Mouse (Mus musculus): ENCODE results near the gene Acyp2. TPM values are rescaled to one million over a fixed set of nuclear protein-coding genes. Genes with fewer than 3 reads are reported as not detected.

Gene Acyp2
- polyA plus RNA-seq, 1 experiment from 2014 or later: 40.0 TPM

DNA sequence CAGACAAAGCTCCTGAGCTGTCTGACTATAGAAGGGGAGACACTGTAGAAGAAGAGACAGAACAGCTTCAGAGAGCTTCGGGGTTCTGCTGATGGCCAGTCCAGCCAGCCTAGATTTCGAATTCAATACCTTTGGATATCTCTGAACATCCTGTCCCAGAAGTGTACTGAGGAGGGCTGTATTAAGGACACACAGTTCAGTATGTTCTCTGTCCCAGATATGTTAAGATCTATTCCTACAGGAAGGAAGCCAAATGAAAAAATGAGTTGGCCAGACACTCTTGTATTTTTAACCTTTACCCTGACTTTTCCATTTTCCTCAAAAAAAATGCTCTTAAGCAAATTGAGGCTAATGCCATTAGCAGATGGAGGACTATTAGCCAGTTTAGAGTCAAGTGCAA, 132.3 kb downstream of the Acyp2 start:
- no peak overlapping the region for H3K27ac ChIP-seq (ENCODE audit: low read depth, low read length)
- H3K9ac ChIP-seq (replicated peaks; ENCODE audit: low read depth, low read length): no peak overlapping the region
- no peaks in the 10 kb centered on the region for H3K4me1 ChIP-seq (ENCODE audit: control insufficient read depth, insufficient read depth, low read length)
- H3K9me3 ChIP-seq (ENCODE audit: control insufficient read depth, low read length): no peaks in the 10 kb centered on the region
- no peak overlapping the region for H3K4me2 ChIP-seq (ENCODE audit: low read depth, low read length)
- 89% methylated on average over 2 of the region's 2 CpGs for WGBS
- H3K36me3 ChIP-seq (ENCODE audit: control insufficient read depth, insufficient read depth, low read length): no peaks in the 10 kb centered on the region
- H3K27me3 ChIP-seq (ENCODE audit: control insufficient read depth, insufficient read depth, low read length): no peaks in the 10 kb centered on the region
- no peak overlapping the region for H3K4me3 ChIP-seq (ENCODE audit: low read depth, low read length)
- no peak for ATAC-seq (ENCODE audit: low read depth)

DNA sequence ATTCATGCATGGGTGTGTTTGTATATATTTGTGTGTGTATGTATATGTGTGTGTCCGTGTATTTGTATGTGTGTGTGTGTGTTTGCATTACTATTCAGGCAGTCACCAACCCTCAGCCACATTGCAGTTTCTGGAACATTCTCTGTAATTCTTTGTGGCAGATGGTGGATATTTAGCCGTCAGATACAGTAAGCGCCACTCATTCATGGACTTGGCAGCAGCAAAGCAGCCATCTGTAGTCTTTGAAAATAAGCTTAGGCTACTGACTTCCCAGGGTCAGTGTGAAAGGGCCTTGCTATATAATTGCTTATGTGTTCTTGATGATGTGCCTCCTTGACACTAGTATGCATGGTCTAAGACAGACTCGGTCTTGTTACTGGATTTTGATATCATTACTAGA, 141.2 kb downstream of the Acyp2 start:
- no peaks in the 10 kb centered on the region for H3K27me3 ChIP-seq (ENCODE audit: control insufficient read depth, insufficient read depth, low read length)
- ATAC-seq (ENCODE audit: low read depth): no peak
- 82% methylated on average over 4 of the region's 4 CpGs for WGBS
- H3K4me3 ChIP-seq (ENCODE audit: low read depth, low read length): no peak overlapping the region
- H3K36me3 ChIP-seq (ENCODE audit: control insufficient read depth, insufficient read depth, low read length): no peaks in the 10 kb centered on the region
- no peaks in the 10 kb centered on the region for H3K4me1 ChIP-seq (ENCODE audit: control insufficient read depth, insufficient read depth, low read length)
- H3K4me2 ChIP-seq (ENCODE audit: low read depth, low read length): no peak overlapping the region
- no peak overlapping the region for H3K9ac ChIP-seq (replicated peaks; ENCODE audit: low read depth, low read length)
- H3K27ac ChIP-seq (ENCODE audit: low read depth, low read length): no peak overlapping the region
- H3K9me3 ChIP-seq (ENCODE audit: control insufficient read depth, low read length): no peaks in the 10 kb centered on the region

DNA sequence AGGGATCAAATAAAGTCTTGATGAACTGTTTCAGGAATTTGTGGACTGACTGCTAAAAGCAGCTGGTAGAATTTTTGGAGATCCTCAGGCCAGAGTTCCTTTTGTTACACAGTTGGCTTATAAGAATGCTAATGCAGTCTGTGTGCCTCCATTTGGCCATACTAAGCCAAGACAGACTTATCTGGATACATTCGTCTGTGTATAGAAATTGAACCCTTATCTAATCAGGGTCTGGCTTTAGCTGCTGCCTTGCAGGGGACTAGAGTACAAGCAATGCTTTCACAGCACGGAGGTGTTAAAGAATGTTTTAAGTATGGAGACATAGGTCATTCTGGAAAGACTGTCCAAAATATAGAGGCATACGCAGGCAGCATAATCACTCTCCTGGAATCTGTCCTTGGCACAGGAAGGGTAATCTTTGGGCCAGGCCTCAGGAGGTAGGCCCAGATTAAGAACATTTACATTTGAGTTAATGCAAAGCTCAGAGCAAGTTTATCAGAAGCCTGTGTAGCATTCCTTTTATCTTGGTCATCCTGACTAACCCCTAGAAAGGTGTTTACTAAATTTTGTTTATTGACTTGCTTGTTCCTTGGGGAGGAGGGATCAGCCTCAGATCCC, 150.5 kb downstream of the Acyp2 start:
- no peak for ATAC-seq (ENCODE audit: low read depth)
- no peak overlapping the region for H3K9ac ChIP-seq (replicated peaks; ENCODE audit: low read depth, low read length)
- H3K4me2 ChIP-seq (ENCODE audit: low read depth, low read length): no peak overlapping the region
- no peaks in the 10 kb centered on the region for H3K4me1 ChIP-seq (ENCODE audit: control insufficient read depth, insufficient read depth, low read length)
- no peaks in the 10 kb centered on the region for H3K27me3 ChIP-seq (ENCODE audit: control insufficient read depth, insufficient read depth, low read length)
- no peak overlapping the region for H3K27ac ChIP-seq (ENCODE audit: low read depth, low read length)
- WGBS: 86% methylated on average over 3 of the region's 3 CpGs
- no peak overlapping the region for H3K4me3 ChIP-seq (ENCODE audit: low read depth, low read length)
- no peaks in the 10 kb centered on the region for H3K36me3 ChIP-seq (ENCODE audit: control insufficient read depth, insufficient read depth, low read length)
- no peaks in the 10 kb centered on the region for H3K9me3 ChIP-seq (ENCODE audit: control insufficient read depth, low read length)

- Histone ChIP-seq H3K4me3 (ENCODE audit: low read depth, low read length) (no peak overlapping the region), H3K36me3 (ENCODE audit: control insufficient read depth, insufficient read depth, low read length) (no peaks in the 10 kb centered on the region), H3K9ac (replicated peaks; ENCODE audit: low read depth, low read length) (no peak overlapping the region), H3K27ac (ENCODE audit: low read depth, low read length) (no peak overlapping the region), H3K9me3 (ENCODE audit: control insufficient read depth, low read length) (no peaks in the 10 kb centered on the region), H3K4me2 (ENCODE audit: low read depth, low read length) (no peak overlapping the region), H3K27me3 (ENCODE audit: control insufficient read depth, insufficient read depth, low read length) (no peaks in the 10 kb centered on the region), H3K4me1 (ENCODE audit: control insufficient read depth, insufficient read depth, low read length) (no peaks in the 10 kb centered on the region)
- ATAC-seq (ENCODE audit: low read depth): no peak
- WGBS: 67% methylated on average over 2 of the region's 2 CpGs
Measured at GRCm38 (mm10) chr11:30497151-30497550, 152.2 kb downstream of the Acyp2 start.

DNA sequence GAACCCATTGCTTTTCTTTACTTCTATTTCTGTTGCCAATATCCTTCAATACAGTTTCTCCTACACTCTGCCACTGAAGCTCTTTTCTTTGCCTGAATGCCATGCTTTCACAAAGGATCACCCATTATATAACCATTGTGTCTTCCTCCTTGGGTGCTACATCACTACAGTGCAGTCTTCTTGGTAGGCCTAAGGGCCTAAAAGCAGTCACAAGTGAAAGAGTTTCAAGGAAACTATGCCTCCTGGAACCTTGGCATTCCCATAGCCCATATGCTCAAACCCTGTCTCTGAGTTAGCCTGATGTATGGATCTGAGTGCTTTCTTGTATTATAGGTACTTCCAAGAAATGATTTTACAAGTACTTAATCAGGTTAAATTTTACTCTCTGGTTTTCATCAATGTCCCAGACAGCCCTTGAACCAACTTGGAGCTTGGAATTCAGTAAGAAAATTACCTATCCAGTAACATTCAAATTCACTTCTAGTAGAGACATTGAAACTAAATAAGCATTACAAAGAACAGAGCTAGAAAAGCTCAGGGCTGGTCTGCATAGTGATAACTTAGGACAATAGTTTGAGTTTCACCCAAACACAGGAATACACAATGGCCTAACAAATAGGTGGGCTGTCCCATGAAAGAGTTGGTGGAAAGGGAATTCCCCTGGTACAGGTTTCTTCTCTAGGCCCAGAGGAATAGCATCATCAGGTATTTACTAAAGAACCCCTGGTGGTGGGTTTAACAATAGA, 157.7 kb downstream of the Acyp2 start:
- Histone ChIP-seq H3K9ac (replicated peaks; ENCODE audit: low read depth, low read length) (no peak overlapping the region), H3K36me3 (ENCODE audit: control insufficient read depth, insufficient read depth, low read length) (no peaks in the 10 kb centered on the region)
- no peak for ATAC-seq (ENCODE audit: low read depth)

DNA sequence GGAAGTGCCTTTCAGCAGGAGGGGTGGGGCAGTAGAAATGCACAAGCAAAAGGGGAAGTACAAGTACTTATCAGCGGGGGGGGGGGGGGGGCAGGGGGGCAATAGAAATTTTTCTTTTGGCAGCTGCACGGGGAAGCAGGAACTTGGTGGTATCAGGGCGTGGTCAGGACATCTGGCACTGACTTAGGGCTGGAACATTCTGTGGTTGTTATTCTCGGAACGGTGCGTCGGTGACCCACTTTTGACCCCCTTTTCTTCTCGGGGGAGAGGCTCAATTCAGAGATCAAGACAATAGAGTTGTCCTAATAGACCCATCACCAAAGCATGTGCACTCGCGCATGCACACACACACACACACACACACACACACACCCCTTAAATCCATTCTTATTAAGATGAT, 161.2 kb downstream of the Acyp2 start:
- 68% methylated on average over 9 of the region's 10 CpGs for WGBS
- no peak overlapping the region for H3K4me3 ChIP-seq (ENCODE audit: low read depth, low read length)
- no peaks in the 10 kb centered on the region for H3K4me1 ChIP-seq (ENCODE audit: control insufficient read depth, insufficient read depth, low read length)

More for the DNA sequence above, 157.7 kb downstream of the Acyp2 start:
- Histone ChIP-seq H3K9me3 (ENCODE audit: control insufficient read depth, low read length) (no peaks in the 10 kb centered on the region), H3K4me2 (ENCODE audit: low read depth, low read length) (no peak overlapping the region), H3K27ac (ENCODE audit: low read depth, low read length) (no peak overlapping the region), H3K4me1 (ENCODE audit: control insufficient read depth, insufficient read depth, low read length) (no peaks in the 10 kb centered on the region), H3K27me3 (ENCODE audit: control insufficient read depth, insufficient read depth, low read length) (no peaks in the 10 kb centered on the region), H3K4me3 (ENCODE audit: low read depth, low read length) (no peak overlapping the region)

DNA sequence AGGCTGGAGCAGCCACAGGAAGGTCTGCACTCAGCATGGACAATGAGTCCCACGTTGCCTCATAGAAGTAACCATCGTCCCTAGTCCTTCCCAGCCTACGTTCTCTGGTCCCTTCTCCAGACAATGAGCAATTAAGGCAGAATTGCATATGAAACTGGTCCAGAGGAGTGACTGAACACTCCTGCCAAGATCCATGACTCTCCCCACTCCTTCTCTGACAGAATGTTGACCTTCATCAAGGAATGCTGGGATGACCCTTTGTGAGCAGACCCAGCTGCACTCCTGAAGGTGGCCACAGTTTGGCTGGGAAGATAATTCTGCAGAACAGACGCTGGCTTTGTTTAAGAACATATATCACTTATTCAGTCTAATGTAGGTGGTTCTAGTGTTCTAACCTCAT, 166.1 kb downstream of the Acyp2 start:
- H3K4me1 ChIP-seq (ENCODE audit: control insufficient read depth, insufficient read depth, low read length): no peaks in the 10 kb centered on the region
- no peaks in the 10 kb centered on the region for H3K27me3 ChIP-seq (ENCODE audit: control insufficient read depth, insufficient read depth, low read length)
- no peak overlapping the region for H3K9ac ChIP-seq (replicated peaks; ENCODE audit: low read depth, low read length)
- H3K27ac ChIP-seq (ENCODE audit: low read depth, low read length): no peak overlapping the region
- no peaks in the 10 kb centered on the region for H3K9me3 ChIP-seq (ENCODE audit: control insufficient read depth, low read length)
- no peak overlapping the region for H3K4me3 ChIP-seq (ENCODE audit: low read depth, low read length)
- WGBS: 86% methylated on average over 4 of the region's 4 CpGs
- no peaks in the 10 kb centered on the region for H3K36me3 ChIP-seq (ENCODE audit: control insufficient read depth, insufficient read depth, low read length)
- ATAC-seq (ENCODE audit: low read depth): no peak
- no peak overlapping the region for H3K4me2 ChIP-seq (ENCODE audit: low read depth, low read length)

More for the DNA sequence above, 161.2 kb downstream of the Acyp2 start:
- no peaks in the 10 kb centered on the region for H3K36me3 ChIP-seq (ENCODE audit: control insufficient read depth, insufficient read depth, low read length)
- H3K4me2 ChIP-seq (ENCODE audit: low read depth, low read length): no peak overlapping the region
- no peaks in the 10 kb centered on the region for H3K9me3 ChIP-seq (ENCODE audit: control insufficient read depth, low read length)
- H3K27me3 ChIP-seq (ENCODE audit: control insufficient read depth, insufficient read depth, low read length): no peaks in the 10 kb centered on the region
- H3K27ac ChIP-seq (ENCODE audit: low read depth, low read length): no peak overlapping the region
- no peak overlapping the region for H3K9ac ChIP-seq (replicated peaks; ENCODE audit: low read depth, low read length)
- ATAC-seq (ENCODE audit: low read depth): no peak

GRCm38 (mm10) chr11:30471751-30472593, 177.4 kb downstream of the Acyp2 start, which contains the start of gene 4930505A04Rik:
Gene 4930505A04Rik (minus strand): TSS chr11:30471827.
- peak within 1 kb of the TSS; percentile 42 for H3K4me3 ChIP-seq (ENCODE audit: low read depth, low read length)
- H3K4me1 ChIP-seq (ENCODE audit: control insufficient read depth, insufficient read depth, low read length): 0 out of 2 replicates have a peak, but pooled peaks cover 4% of the 10 kb centered on the region
- ATAC-seq (ENCODE audit: low read depth): peak; percentile 98
- WGBS: 9% methylated on average over 17 of the region's 17 CpGs
- peak within 1 kb of the TSS; percentile 22 for H3K27ac ChIP-seq (ENCODE audit: low read depth, low read length)
- H3K9me3 ChIP-seq (ENCODE audit: control insufficient read depth, low read length): no peaks in the 10 kb centered on the region
- H3K4me2 ChIP-seq (ENCODE audit: low read depth, low read length): peak within 1 kb of the TSS; percentile 67
- no peaks in the 10 kb centered on the region for H3K27me3 ChIP-seq (ENCODE audit: control insufficient read depth, insufficient read depth, low read length)
- peak within 1 kb of the TSS; percentile 52 for H3K9ac ChIP-seq (replicated peaks; ENCODE audit: low read depth, low read length)
- H3K36me3 ChIP-seq (ENCODE audit: control insufficient read depth, insufficient read depth, low read length): no peaks in the 10 kb centered on the region
